Mouse (Mus musculus): ENCODE measurements around the gene Serpinb9b. TPM values are rescaled to one million over a fixed set of nuclear protein-coding genes. Genes with fewer than 3 reads are reported as not detected.
A peak's percentile ranks its signal among the peaks of the same experiment; 100 is the strongest.

The Serpinb9b gene
- total and polyA plus RNA-seq, 3 experiments = 1.5 to 3.9 TPM; not detected in 1

GRCm38 (mm10) chr13:33067387-33067977, 40.3 kb downstream of the Serpinb9b start:
- Histone ChIP-seq H3K9me3 (replicated peaks; ENCODE audit: insufficient read depth, low read length) (no peaks in the 10 kb centered on the region), H3K79me2 (ENCODE audit: control insufficient read depth, insufficient read depth, low read length, poor library complexity) (no peaks in the 10 kb centered on the region), H3K36me3 (ENCODE audit: control insufficient read depth in 1 of 2, insufficient read depth in 2 of 2, low read length in 2 of 2) (no peaks in the 10 kb centered on the region), H3K9ac (ENCODE audit: control insufficient read depth, low read depth, low read length, poor library complexity, severe bottlenecking) (no peak overlapping the region), H3K4me3 (ENCODE audit: control insufficient read depth in 1 of 2, insufficient read depth in 1 of 2, low read depth in 2 of 2, low read length in 2 of 2) (no peak overlapping the region), H3K4me1 (ENCODE audit: control insufficient read depth in 1 of 2, insufficient read depth in 2 of 2, low read length in 2 of 2) (no peaks in the 10 kb centered on the region), H3K27me3 (ENCODE audit: control insufficient read depth in 1 of 2, insufficient read depth in 2 of 2, low read length in 2 of 2) (no peaks in the 10 kb centered on the region; a peak in 2 of 4 replicates), H3K27ac (ENCODE audit: control insufficient read depth, low read depth, low read length) (no peak overlapping the region)
- no peak for DNase-seq (ENCODE audit: low read depth, low spot score)
- TF ChIP-seq ZNF384 (IDR thresholded peaks at IDR 0.05; ENCODE audit: low read depth, low read length) (no peak), POLR2AphosphoS5 (IDR thresholded peaks at IDR 0.05; ENCODE audit: borderline replicate concordance, low read depth, low read length) (no peak), MEF2A (IDR thresholded peaks at IDR 0.05; ENCODE audit: extremely low read depth, insufficient replicate concordance, low read depth, low read length, poor library complexity, severe bottlenecking) (no peak), USF2 (IDR thresholded peaks at IDR 0.05; ENCODE audit: borderline replicate concordance in 1 of 2, insufficient read depth in 1 of 2, low read depth in 1 of 2, low read length in 2 of 2) (no peak), BHLHE40 (IDR thresholded peaks at IDR 0.05; ENCODE audit: borderline replicate concordance, low read depth, low read length) (no peak), MXI1 (IDR thresholded peaks at IDR 0.05; ENCODE audit: low read depth, low read length) (no peak), E2F4 (IDR thresholded peaks at IDR 0.05; ENCODE audit: borderline replicate concordance, low read depth, low read length) (no peak), TBP (IDR thresholded peaks at IDR 0.05; ENCODE audit: low read depth, low read length) (no peak), ZKSCAN1 (IDR thresholded peaks at IDR 0.05; ENCODE audit: low read depth, low read length) (no peak), ZC3H11A (IDR thresholded peaks at IDR 0.05; ENCODE audit: low read depth, low read length) (no peak), CHD2 (IDR thresholded peaks at IDR 0.05; ENCODE audit: low read length) (no peak), MAFK (IDR thresholded peaks at IDR 0.05; ENCODE audit: borderline replicate concordance, low read depth, low read length) (no peak), MYC (IDR thresholded peaks at IDR 0.05; ENCODE audit: low read depth, low read length) (no peak), UBTF (IDR thresholded peaks at IDR 0.05; ENCODE audit: borderline replicate concordance, insufficient read depth, low read depth, low read length) (no peak), RCOR1 (IDR thresholded peaks at IDR 0.05; ENCODE audit: low read depth, low read length) (no peak), GABPA (IDR thresholded peaks at IDR 0.05; ENCODE audit: low read depth, low read length) (no peak)

GRCm38 (mm10) chr13:33068164-33068563, 40.9 kb downstream of the Serpinb9b start:
- H3K9me3 ChIP-seq (replicated peaks; ENCODE audit: insufficient read depth, low read length) = no peaks in the 10 kb centered on the region
- no peaks in the 10 kb centered on the region for H3K79me2 ChIP-seq (ENCODE audit: control insufficient read depth, insufficient read depth, low read length, poor library complexity)
- H3K4me3 ChIP-seq (ENCODE audit: control insufficient read depth in 1 of 2, insufficient read depth in 1 of 2, low read depth in 2 of 2, low read length in 2 of 2) = no peak overlapping the region
- H3K4me1 ChIP-seq (ENCODE audit: control insufficient read depth in 1 of 2, insufficient read depth in 2 of 2, low read length in 2 of 2) = no peaks in the 10 kb centered on the region
- H3K9ac ChIP-seq (ENCODE audit: control insufficient read depth, low read depth, low read length, poor library complexity, severe bottlenecking) = no peak overlapping the region
- peak; percentile 40 for DNase-seq (ENCODE audit: low read depth, low spot score)
- H3K27ac ChIP-seq (ENCODE audit: control insufficient read depth, low read depth, low read length) = no peak overlapping the region
- no peaks in the 10 kb centered on the region for H3K36me3 ChIP-seq (ENCODE audit: control insufficient read depth in 1 of 2, insufficient read depth in 2 of 2, low read length in 2 of 2)
- no peaks in the 10 kb centered on the region; a peak in 2 of 4 replicates for H3K27me3 ChIP-seq (ENCODE audit: control insufficient read depth in 1 of 2, insufficient read depth in 2 of 2, low read length in 2 of 2)
- TF ChIP-seq GABPA (IDR thresholded peaks at IDR 0.05; ENCODE audit: low read depth, low read length) (no peak), MXI1 (IDR thresholded peaks at IDR 0.05; ENCODE audit: low read depth, low read length) (no peak), UBTF (IDR thresholded peaks at IDR 0.05; ENCODE audit: borderline replicate concordance, insufficient read depth, low read depth, low read length) (no peak), MEF2A (IDR thresholded peaks at IDR 0.05; ENCODE audit: extremely low read depth, insufficient replicate concordance, low read depth, low read length, poor library complexity, severe bottlenecking) (no peak), POLR2AphosphoS5 (IDR thresholded peaks at IDR 0.05; ENCODE audit: borderline replicate concordance, low read depth, low read length) (no peak), SMC3 (IDR thresholded peaks at IDR 0.05; ENCODE audit: low read depth, low read length) (no peak)

All from MEL (cell line).